Mouse (Mus musculus) liver, embryonic 15.5 days (tissue): ENCODE measurements around the gene Cul5. TPM values are rescaled to one million over a fixed set of nuclear protein-coding genes. Genes with fewer than 3 reads are reported as not detected.

Experiments
- polyA plus RNA-seq: library from polyadenylated mRNA; unstranded; fragments of >200 nt; fragmentation: Nextera tagmentation; extraction: Ambion mirVana; gene quantifications from 2 replicates; pipeline ENCODE4 v1.2.1, GENCODE M21; 2015

Gene Cul5
- polyA plus RNA-seq, 1 experiment from 2014 or later, result 11.6 TPM

Other genes with a start within 250 kb of the Cul5 start
- 2.5 and 3.1 TPM in 2 replicates for gene Atm, start 133.3 kb downstream of the Cul5 start, polyA plus RNA-seq
- 6.9 and 7.5 TPM in 2 replicates for gene Npat, start 133.0 kb downstream of the Cul5 start, polyA plus RNA-seq
- gene Acat1, start 59.6 kb downstream of the Cul5 start, polyA plus RNA-seq, result 107 and 123 TPM in 2 replicates
- 0.71 and 0.84 TPM in 2 replicates for gene Rab39, start 36.2 kb upstream of the Cul5 start, polyA plus RNA-seq
- gene Slc35f2, start 101.5 kb upstream of the Cul5 start, polyA plus RNA-seq, result 0.26 and 0.33 TPM in 2 replicates
- 6.8 and 12.8 TPM in 2 replicates for gene Sln, start 180.2 kb upstream of the Cul5 start, polyA plus RNA-seq